Mouse (Mus musculus) cortical plate, adult 2 months (tissue): ENCODE data around the gene Disp1.

Experiments used
- CTCF ChIP-seq: fragments of 200-500 bp; IDR thresholded peaks from 2 replicates; pipeline ENCODE4 v1.5.1; 2011; ENCODE audit warnings: mild to moderate bottlenecking, control low read depth, low read length; ENCODE audit not compliant: insufficient read depth; ENCODE audit errors: extremely low read depth
- POLR2A ChIP-seq: fragments of 200-500 bp; IDR thresholded peaks from 2 replicates; pipeline ENCODE4 v1.6.1; 2011; ENCODE audit warnings: mild to moderate bottlenecking, low read length, control low read depth; ENCODE audit not compliant: insufficient read depth; ENCODE audit errors: extremely low read depth

- no peak for TF ChIP-seq CTCF
- TF ChIP-seq POLR2A = no peak
Observed at GRCm38 (mm10) chr1:183160188-183160587, 61.1 kb downstream of the Disp1 start.
